Mouse (Mus musculus) left cerebral cortex, postnatal 10 days (tissue): Measurements from ENCODE around the gene Tmem267. TPM values are rescaled to one million over a fixed set of nuclear protein-coding genes. Genes with fewer than 3 reads are reported as not detected.
A peak's percentile ranks its signal among the peaks of the same experiment; 100 is the strongest.
"Not testable (repeated sequence)": the region's sequence is repeated elsewhere in the genome, so short reads cannot be mapped to it uniquely, and the experiment has no call there.

Experiments used
- DNase-seq, 2 experiments: peaks; one replicate each; pipeline ENCODE4 v3.0.0; 2021 to 2022; ENCODE audit warnings: low spot score in 2 of 2, mixed read lengths in 1 of 2; ENCODE audit errors: extremely low spot score in 1 of 2
- intact Hi-C: fragments of 180-260 bp; cut with DNase I; formaldehyde crosslinking; loops from one replicate; pipeline ENCODE4 v1.15.1; 2025
- total RNA-seq, 2 experiments: library from RNA; stranded (reverse); gene quantifications; 2 replicates each; pipeline ENCODE4 v1.2.3; 2021

Gene Tmem267
- total RNA-seq, 2 experiments from 2014 or later = 24.9 to 26.9 TPM

DNA sequence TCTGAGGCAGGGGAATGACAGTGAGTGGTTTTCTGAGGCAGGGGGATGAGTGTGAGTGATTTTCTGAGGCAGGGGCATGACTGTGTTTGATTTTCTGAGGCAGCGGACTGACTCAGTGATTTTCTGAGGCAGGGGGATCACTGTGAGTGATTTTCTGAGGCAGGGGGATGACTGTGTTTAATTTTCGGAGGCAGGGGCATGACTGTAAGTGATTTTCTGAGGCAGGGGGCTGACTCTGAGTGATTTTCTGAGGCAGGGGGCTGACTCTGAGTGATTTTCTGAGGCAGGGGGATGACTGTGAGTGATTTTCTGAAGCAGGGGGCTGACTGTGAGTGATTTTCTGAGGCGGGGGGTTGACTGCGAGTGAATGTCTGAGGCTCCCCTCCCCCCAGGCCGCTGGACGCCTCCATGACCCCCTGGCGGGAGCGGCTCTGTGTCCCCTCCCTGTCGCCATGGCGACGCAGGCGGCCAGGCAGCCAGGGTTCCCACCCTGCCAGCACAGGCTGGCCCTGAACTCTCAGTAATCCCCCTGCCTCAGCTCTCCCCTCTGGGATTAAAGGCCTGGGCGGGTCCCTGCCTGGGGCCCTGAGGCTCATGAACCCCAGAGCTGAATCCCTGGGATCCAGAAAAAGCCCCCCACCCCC, 115.0 kb downstream of the Tmem267 start:
- intact Hi-C loops = not testable (repeated sequence)
- DNase-seq = peak in 1 of 2 experiments; percentile 89

DNA sequence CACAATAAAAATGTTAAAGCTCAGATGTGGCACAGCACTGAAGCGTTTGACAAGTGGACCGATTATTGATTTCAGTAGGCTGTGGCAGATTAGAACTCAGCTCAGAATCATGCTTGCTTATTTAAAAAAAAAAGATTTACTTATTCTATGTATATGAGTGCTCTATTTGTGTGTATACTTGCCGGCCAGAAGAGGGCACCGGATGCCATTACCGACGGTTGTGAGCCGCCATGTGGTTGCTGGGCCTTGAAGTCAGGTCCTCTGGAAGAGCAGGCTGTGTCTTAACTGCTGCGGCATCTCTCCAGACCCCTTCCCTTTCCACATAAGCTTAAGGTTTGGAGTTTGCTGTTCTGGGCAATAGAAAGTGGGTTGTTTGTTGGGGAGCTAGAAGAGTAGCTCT, 116.1 kb downstream of the Tmem267 start:
- intact Hi-C loops, DNase-seq: not testable (repeated sequence)

DNA sequence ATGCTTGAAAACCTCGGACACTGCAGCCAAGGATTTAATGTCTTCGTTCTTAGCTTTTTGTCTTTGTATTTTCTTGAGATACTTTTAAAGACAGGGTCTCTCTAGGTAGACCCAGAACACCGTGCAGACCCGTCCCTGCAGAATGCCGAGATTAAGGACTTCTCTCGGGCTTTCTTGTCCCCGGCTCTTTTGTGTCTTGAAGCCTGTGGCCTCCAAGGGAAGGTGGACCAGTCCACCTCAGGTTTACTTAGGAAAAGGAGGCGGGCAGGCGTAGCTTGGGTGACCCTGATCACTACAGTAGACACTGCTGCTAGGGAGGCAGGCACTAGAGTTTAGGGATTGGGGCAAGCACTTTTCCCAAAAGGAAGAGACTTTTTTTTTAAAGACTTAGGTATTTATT, 116.5 kb downstream of the Tmem267 start:
- DNase-seq, intact Hi-C loops: not testable (repeated sequence)

DNA sequence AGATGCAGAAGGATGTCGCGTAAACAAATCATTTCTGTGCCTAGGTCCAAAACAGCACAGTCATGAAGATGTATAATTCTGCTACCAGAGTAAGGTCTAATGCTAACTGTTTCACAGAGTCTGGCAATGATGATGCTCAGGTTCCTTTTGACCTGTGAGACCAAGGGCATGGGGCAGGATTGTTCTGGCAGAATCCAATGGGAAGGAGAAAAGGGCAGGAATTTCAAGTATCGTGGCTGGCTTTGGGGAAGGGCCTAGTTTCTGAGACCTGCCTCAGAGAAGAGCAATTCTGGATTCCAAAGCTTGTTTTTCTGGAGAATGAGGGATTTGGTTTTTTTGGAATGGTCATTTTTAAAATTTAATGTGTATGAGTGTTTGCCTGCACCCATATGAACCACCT, 131.0 kb downstream of the Tmem267 start:
- intact Hi-C loops = no loop called here

DNA sequence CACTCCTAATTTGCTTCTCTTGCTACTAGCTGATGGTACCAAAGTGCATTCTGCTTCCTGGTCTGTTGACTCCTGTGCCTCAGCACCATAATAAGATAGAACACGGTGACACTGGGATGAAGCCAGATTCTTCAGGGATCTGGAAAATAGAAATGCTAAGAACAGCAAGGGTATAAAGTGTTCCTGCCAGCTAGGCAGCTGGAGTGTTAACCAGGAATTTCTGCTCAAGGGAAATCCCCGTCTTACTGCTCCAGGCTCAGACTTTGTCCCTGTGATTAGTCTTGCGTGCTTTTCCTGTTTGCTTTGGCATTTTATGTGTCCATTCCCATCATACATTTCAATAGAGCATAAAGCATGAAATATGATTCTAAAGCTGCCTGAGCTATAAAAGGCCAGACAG, 131.9 kb downstream of the Tmem267 start:
- intact Hi-C loops = no loop called here
- no peak for DNase-seq

More for the DNA sequence above, 131.0 kb downstream of the Tmem267 start:
- DNase-seq = no peak

DNA sequence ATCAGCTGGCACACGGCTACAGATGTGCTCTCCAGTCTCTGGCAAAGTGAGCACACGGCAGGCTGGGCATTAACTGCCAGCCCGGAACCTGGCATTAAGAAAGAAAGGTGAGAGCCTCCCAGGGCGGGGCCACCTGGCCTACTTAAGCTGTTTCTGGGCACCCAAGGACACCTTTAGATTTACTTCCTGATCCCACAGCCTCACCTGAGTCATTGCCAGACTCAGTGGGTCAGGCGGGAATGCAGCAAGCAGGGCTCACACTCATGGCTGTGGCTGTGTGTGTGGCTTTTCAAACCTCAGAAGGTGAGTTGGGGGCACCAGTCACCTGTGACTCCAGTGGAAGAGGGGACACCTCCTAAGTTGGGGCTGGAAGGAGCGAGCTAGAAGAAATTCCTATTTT, 135.8 kb downstream of the Tmem267 start, which contains the start of gene Ccl28:
Ccl28 (plus strand) TSS at position 186 of the 400 bp plus-strand sequence.
- intact Hi-C loops = no loop called here
- DNase-seq = no peak

DNA sequence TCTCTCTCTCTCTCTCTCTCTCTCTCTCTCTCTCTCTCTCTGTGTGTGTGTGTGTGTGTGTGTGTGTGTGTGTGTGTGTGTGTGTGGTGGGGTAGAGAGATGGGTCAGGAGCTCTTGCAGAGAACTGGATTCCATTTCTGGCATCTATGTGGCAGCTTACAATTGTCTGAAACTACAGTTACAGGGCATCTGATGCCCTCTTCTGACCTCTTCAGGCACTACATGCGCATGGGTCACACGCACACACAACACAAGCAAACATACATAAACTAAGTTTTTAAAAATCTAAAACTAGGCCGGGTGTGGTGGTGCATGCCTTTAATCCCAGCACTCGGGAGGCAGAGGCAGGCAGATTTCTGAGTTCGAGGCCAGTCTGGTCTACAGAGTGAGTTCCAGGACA, 138.1 kb downstream of the Tmem267 start:
- intact Hi-C loops, DNase-seq: not testable (repeated sequence)

DNA sequence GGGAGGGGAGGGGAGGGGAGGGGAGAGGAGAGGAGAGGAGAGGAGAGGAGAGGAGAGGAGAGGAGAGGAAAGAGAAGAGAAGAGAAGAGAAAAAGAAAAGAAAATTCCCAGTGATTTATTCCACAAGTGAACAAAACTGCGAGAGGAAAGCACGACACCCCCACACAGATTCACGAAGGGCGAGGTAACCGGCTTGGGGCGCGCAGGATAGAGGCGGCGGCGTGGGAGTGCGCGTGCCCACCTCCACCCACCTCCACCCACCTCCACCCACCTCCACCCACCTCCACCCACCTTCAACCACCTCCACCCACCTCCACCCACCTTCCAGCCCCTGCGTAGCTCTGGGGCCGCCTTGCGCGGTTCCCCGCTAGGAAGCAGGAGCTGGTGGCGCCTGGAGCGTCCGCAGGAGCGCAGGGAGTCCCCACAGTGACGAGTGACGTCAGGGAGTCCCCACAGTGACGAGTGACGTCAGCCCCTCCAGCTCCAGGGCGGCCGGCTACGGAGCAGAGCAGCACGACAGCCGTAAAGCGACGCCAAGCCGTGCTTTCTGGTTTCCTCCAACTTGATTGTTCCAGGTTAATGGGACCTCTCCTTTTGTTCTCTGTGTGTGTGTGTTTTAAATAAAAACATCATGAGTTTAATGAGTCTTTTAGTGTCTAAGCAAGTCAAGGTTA, 143.8 kb downstream of the Tmem267 start:
- intact Hi-C loops = no loop called here
- peak; percentile 83 to 93 for DNase-seq

DNA sequence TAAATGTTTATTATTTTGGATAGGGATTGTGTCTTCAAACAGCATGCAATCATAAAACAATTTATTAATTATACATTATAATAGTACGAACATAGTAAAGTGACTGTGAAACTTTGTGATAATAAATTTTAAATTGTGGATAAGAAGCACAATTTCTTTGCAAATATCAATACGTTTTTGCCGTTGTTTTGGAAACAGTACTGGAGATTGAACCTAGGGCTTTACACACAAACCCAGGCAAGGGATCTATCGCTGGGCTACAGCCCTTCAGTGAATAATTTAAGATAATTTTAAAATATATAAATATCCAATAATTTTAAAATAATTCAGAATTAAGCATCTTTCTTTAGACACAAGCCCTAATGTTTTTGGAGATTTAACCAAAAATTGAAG, 144.3 kb downstream of the Tmem267 start:
- intact Hi-C loops = no loop called here
- no peak for DNase-seq

DNA sequence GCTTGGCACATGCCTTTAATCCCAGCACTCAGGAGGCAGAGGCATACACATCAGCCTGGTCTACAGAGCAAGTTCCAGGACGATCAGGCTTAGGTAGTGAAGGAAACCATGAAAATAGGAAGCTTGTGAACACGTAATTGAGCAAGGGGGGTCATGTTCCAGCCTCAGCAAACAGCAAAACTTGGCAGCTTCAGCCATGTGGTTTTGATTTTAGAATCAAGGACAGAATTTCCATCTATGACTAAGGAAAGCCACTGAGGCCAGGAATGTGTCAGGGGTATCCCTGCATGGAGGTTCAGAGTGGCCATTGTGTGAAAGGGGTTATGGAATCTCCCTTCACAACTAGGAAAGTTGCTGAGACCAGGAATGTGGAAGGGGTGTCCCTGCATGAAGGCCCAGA, 147.7 kb downstream of the Tmem267 start:
- intact Hi-C loops = no loop called here
- no peak for DNase-seq

DNA sequence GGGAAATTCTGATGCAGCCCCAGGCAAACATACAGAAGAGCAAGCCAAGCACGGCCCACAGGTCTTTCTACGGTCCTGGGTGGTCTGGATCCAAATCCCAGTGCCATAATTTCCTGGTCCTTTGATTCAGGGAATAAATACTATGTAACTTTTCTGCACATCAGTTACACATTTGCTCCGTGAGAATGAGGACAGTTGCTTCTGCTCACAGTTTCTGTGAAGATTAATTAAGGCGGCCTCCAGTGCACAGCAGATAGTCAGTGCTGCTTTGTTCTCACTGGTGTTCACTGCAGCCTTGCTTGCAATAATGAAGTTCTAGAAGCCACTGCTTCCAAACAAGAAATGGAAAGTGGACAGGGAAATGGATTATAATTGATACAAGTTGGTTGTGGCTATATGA, 150.0 kb downstream of the Tmem267 start:
- no peak for DNase-seq
- intact Hi-C loops = no loop called here

DNA sequence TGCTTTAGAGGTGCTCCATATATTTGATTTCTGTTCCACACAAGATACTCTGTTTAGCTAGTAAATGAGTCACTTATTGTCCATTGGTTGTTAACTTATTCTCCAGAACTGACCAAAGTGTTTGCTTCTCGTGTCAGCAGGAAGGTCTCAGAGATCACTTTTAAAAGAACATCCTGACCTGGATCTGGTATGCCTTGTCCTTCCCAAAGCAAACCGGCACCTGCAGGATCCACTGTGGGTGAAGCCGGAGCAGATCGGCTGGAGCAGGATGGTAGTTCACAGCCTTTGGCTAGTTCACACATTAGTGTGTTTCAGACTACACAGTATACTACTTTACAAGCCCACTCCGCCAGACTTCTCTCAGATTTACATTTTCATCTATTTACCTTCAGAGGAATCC, 150.6 kb downstream of the Tmem267 start:
- intact Hi-C loops = no loop called here
- no peak for DNase-seq

DNA sequence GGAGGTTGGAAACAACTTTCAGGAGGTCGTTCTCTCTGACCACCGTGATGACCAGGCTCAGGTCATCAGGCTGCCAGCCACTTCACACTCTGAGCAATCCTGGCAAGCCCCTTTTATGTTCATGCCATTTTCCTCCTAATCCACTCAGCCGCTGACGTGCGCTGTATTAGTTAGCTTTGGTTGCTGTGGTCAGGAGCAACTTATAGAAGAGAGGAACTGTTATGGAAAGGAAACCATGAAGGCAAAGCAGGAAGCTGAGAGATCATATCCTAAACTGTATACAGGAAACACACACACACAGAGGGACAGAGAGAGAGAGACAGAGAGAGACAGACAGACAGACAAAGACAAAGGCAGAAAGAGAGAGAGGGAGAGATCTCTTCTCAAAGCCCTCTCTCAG, 151.5 kb downstream of the Tmem267 start:
- intact Hi-C loops = no loop called here

DNA sequence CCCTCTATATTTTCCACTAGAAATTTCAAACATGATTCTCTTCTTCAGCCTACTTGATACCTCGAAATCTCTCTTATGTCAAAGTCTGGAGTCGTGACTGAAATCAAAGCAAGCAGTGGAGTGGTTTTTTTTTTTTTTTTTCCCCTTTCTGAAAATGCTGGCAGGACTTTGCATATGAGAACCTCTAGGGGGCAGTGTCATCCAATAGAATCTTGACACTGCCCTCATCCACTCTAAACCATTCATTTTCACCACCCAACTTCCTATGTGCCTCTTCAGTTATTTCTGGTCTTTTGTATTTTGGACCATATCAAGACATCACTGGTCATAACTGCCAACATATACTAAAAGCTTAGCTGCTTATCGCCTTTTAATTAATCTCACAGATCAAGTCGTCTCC, 152.7 kb downstream of the Tmem267 start:
- no peak for DNase-seq
- intact Hi-C loops = loop anchor here (2.0 kb wide), 1 partner anchor 84 kb away; no protein-coding TSS in a partner anchor

More for the DNA sequence above, 151.5 kb downstream of the Tmem267 start:
- no peak for DNase-seq

DNA sequence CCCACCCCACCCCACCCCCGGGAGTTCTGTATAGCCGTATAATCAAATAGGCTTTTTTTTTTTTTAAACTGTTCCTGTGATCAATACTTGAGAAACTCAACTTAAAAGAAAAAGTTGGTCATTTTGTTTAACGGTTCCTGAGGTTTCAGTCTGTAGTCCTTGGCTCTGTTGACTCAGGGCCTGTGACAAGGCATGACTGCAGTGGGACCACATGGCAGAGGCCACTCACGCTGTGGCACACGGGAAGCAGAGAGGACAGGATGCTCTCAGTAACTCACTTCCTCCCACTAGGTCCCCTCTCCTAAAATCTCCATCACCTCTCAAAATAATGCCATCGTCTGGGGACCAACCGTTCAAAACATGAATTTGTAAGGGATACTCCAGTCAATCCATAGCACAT, 153.3 kb downstream of the Tmem267 start:
- intact Hi-C loops = loop anchor here (2.0 kb wide), 1 partner anchor 84 kb away; no protein-coding TSS in a partner anchor

DNA sequence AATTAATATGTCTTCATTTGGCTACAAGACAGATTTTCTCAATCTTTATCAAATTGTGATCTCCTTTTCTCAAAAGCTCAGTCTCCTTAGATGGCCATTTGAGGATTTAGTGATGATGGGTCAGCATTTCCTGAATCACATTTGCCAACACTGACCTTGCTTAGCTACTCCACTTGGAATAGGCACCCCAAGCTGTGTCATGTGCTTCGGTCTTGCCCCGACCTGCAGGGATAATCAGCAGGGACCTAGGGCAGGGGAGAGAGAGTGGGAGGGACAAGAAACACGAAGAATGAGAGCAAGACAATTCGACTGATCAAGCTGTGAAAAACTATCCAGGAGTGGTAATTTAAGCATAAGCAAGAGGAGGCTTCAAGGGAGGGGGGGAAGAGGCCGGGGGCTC, 156.9 kb downstream of the Tmem267 start:
- intact Hi-C loops = no loop called here
- DNase-seq = no peak

More for the DNA sequence above, 153.3 kb downstream of the Tmem267 start:
- DNase-seq = no peak

DNA sequence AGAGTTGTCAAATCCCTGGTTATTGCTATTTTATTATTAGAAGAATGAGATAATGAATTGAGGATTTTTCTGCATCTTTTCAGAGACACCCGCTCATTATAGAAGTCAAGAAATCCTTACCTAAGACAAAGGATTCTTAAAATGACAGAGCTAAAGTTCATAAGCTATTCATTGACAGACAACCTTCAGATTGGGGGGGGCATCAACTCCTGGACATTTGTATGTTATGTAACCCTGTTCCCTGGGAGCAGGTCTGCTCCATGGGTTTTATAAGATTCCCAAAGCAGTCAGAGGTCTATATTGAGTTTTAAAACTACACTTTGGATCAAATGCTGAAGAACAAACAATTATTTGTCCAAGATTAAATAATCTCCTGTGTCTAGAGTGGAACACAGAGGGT, 158.7 kb downstream of the Tmem267 start:
- DNase-seq = no peak
- intact Hi-C loops = no loop called here

DNA sequence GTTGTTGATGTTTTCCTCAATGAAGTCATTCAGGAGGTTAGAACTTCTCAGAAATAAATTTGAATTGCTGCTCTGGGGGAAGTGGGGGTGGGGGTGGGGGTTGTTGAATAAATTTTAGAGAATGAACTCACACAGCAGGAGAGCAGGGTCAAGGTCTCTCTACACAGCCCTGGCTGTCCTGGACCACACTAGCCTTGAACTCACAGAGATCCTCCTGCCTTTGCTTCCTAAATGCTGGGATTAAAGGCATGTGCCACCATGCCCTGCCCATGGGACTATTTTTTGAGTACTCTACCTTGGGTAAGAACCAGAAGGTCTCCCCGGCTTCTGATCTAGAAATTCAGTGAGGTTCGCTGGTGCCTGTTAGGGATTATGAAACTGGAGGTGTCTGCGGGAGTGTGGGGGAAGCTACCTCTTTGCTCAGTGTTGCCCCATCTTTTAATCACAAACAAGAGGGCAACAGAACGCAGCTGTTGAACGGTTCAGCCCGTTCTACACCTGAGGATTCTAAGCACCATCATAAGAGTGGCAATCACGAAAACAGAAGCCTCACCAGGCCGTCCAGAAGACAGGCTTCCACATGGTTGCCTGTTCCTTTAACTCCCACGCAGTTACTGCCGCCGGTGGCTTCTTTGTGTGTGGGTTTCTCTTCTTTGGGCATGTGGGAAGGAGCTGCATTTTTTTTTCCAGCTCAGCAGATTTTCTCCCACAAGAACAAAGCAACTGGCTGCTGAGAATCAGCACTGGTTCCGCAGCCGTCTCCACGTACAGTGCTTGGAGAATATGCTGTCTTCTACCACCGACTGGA, 161.3 kb downstream of the Tmem267 start:
- intact Hi-C loops = no loop called here
- DNase-seq = peak in 1 of 2 experiments; percentile 27

DNA sequence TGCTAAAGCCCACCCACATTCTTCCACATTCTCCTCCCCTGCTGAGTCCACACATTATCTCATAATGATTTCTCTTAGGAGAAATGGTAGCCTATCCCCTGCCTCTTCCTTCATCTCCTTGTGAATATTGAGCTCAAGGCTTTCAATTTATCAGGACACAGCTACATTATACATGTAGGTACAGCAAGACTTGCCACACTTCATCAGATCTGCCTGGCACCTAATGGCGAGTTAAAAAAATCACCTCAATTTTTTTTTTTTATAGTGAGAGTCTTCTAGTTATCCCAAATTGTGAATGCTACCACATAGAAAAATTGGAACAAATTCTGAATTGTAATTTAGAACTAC, 161.8 kb downstream of the Tmem267 start:
- no peak for DNase-seq
- intact Hi-C loops = no loop called here

DNA sequence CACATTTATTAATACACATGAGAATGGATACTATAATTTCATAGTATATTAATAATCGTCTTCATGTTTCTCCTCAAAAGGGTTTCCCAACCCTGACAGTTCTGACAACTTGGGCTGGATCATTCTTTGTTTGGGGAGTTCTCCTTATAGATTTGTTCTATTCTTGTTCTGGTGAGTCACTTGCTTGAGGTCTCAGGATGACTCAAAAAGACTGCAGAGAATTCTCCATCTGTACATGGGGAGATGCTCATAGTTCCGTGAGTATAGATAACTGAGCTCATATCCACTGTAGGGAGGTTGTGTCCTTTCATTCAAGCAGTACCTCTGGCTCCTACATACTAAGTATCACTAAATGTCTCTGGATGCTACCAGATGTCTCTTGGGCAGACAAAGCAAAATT, 166.9 kb downstream of the Tmem267 start:
- intact Hi-C loops = no loop called here
- no peak for DNase-seq
